Mouse (Mus musculus) intestine, postnatal 0 days (tissue): ENCODE data around the gene Cox16. TPM values are rescaled to one million over a fixed set of nuclear protein-coding genes. Genes with fewer than 3 reads are reported as not detected.

Experiments used
- ATAC-seq: fragments of 200-750 bp; cut with Nextera tagmentation; 2 replicates; pipeline ENCODE4 v1.8.0; 2017; ENCODE audit warnings: mild to moderate bottlenecking, moderate TSS enrichment, moderate library complexity
- H3K27ac ChIP-seq: fragments of 300-500 bp; sonication (generic); 2 replicates; pipeline ENCODE4 v1.5.1; 2014; ENCODE audit warnings: mild to moderate bottlenecking, low read depth, low read length, moderate library complexity
- H3K27me3 ChIP-seq: fragments of 300-500 bp; sonication (generic); replicated peaks from 2 replicates; pipeline ENCODE4 v1.6.1; 2014; ENCODE audit warnings: low read length, mixed read lengths; ENCODE audit not compliant: control insufficient read depth, insufficient read depth
- H3K36me3 ChIP-seq: fragments of 300-500 bp; sonication (generic); 2 replicates; pipeline ENCODE4 v1.6.1; 2014; ENCODE audit warnings: mild to moderate bottlenecking, moderate library complexity; ENCODE audit not compliant: control insufficient read depth, insufficient read depth
- H3K4me1 ChIP-seq: fragments of 300-500 bp; sonication (generic); replicated peaks from 2 replicates; pipeline ENCODE4 v1.6.1; 2014; ENCODE audit warnings: antibody characterized with exemption, low read length, mixed read lengths; ENCODE audit not compliant: control insufficient read depth, insufficient read depth
- H3K4me2 ChIP-seq: fragments of 300-500 bp; sonication (generic); replicated peaks from 2 replicates; pipeline ENCODE4 v1.6.1; 2014; ENCODE audit warnings: low read depth, mild to moderate bottlenecking, moderate library complexity
- H3K4me3 ChIP-seq: fragments of 300-500 bp; sonication (generic); 2 replicates; pipeline ENCODE4 v1.5.1; 2014; ENCODE audit warnings: low read depth, low read length
- H3K9ac ChIP-seq: fragments of 300-500 bp; sonication (generic); 2 replicates; pipeline ENCODE4 v1.6.1; 2014; ENCODE audit warnings: mild to moderate bottlenecking, low read depth, low read length
- H3K9me3 ChIP-seq: fragments of 300-500 bp; sonication (generic); 2 replicates; pipeline ENCODE4 v1.6.1; 2016; ENCODE audit warnings: mixed run types; ENCODE audit not compliant: control insufficient read depth
- CTCF ChIP-seq: sonication (generic); IDR thresholded peaks from 2 replicates; pipeline ENCODE4 v1.5.1; 2016; ENCODE audit warnings: low read depth, mild to moderate bottlenecking, control low read depth, antibody characterized with exemption, moderate library complexity
- WGBS: fragments of 180-500 bp; shearing (Covaris S2); extraction: QIAGEN DNeasy Blood & Tissue Kit; methylation state at CpG from one replicate; pipeline ENCODE4 v1.1.7; 2014; 5-methylcytosine and 5-hydroxymethylcytosine counted together
- polyA plus RNA-seq: library from polyadenylated mRNA; unstranded; fragments of >200 nt; fragmentation: Nextera tagmentation; extraction: Ambion mirVana; gene quantifications from 2 replicates; pipeline ENCODE4 v1.2.1, GENCODE M21; 2015

Gene Cox16
- polyA plus RNA-seq, 1 experiment from 2014 or later = 187 TPM

- Histone ChIP-seq H3K27me3 (peaks cover 12% of the 10 kb centered on the region), H3K27ac (no peak overlapping the region), H3K9me3 (no peaks in the 10 kb centered on the region), H3K9ac (peak overlapping the region; percentile 50), H3K4me3 (peak overlapping the region; percentile 56), H3K4me1 (no peaks in the 10 kb centered on the region; the same call in 1 of the 2 replicates), H3K4me2 (peak overlapping the region; percentile 93), H3K36me3 (no peaks in the 10 kb centered on the region)
- TF ChIP-seq CTCF = no peak
- ATAC-seq = peak; percentile 25; the same call in 1 of the 2 replicates
- 1% methylated on average over 50 of the region's 54 CpGs for WGBS
Observed at GRCm38 (mm10) chr12:81331937-81332874, 152.7 kb downstream of the Cox16 start.

GRCm38 (mm10) chr12:81331046-81331638 lies 153.8 kb downstream of the Cox16 start:
- Histone ChIP-seq H3K36me3 (no peaks in the 10 kb centered on the region), H3K9ac (no peak overlapping the region), H3K4me1 (no peaks in the 10 kb centered on the region; the same call in 1 of the 2 replicates), H3K27me3 (peaks cover 12% of the 10 kb centered on the region), H3K27ac (no peak overlapping the region), H3K4me3 (no peak overlapping the region), H3K9me3 (no peaks in the 10 kb centered on the region), H3K4me2 (no peak overlapping the region)
- no peak for TF ChIP-seq CTCF
- WGBS = 40% methylated on average over 5 of the region's 5 CpGs
- no peak for ATAC-seq

DNA sequence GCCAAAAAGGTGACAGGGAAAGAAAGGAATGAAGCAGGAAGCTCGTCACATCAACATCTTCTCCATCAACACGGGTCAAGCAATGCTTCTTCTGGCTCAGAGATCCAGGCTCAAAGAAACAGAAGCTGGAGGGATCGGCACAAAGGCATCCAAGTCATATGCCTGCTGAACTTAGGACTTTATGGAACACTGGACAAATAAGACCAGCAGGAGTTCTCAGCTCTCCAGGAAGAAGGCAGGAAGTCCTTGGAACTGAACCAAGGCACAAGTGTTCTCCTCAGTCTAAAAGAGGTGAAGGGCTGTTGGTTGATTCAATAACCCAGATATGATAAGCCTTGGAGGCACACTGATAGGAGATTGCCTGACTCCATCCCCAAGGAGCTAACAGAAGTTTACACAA lies 159.9 kb downstream of the Cox16 start:
- H3K27me3 ChIP-seq = no peaks in the 10 kb centered on the region
- H3K27ac ChIP-seq = no peak overlapping the region
- H3K9me3 ChIP-seq = no peaks in the 10 kb centered on the region
- H3K9ac ChIP-seq = no peak overlapping the region
- no peak overlapping the region for H3K4me3 ChIP-seq
- H3K4me2 ChIP-seq = no peak overlapping the region
- no peak for TF ChIP-seq CTCF
- 80% methylated on average over 3 of the region's 3 CpGs for WGBS
- H3K36me3 ChIP-seq = no peaks in the 10 kb centered on the region
- ATAC-seq = no peak
- H3K4me1 ChIP-seq = no peaks in the 10 kb centered on the region

- H3K9ac ChIP-seq = no peak overlapping the region
- no peak for ATAC-seq
- 91% methylated on average over 3 of the region's 3 CpGs for WGBS
Observed at GRCm38 (mm10) chr12:81324116-81324515, 160.8 kb downstream of the Cox16 start.

GRCm38 (mm10) chr12:81321021-81321420 lies 163.9 kb downstream of the Cox16 start:
- Histone ChIP-seq H3K4me2 (no peak overlapping the region), H3K4me1 (no peaks in the 10 kb centered on the region), H3K27me3 (no peaks in the 10 kb centered on the region), H3K4me3 (no peak overlapping the region), H3K9ac (no peak overlapping the region), H3K36me3 (no peaks in the 10 kb centered on the region), H3K27ac (no peak overlapping the region), H3K9me3 (no peaks in the 10 kb centered on the region)
- WGBS = 63% methylated on average over 1 of the region's 1 CpGs
- no peak for TF ChIP-seq CTCF
- ATAC-seq = no peak

More at GRCm38 (mm10) chr12:81324116-81324515, 160.8 kb downstream of the Cox16 start:
- H3K4me3 ChIP-seq = no peak overlapping the region
- no peak overlapping the region for H3K27ac ChIP-seq
- TF ChIP-seq CTCF = no peak
- H3K27me3 ChIP-seq = no peaks in the 10 kb centered on the region
- no peak overlapping the region for H3K4me2 ChIP-seq
- H3K36me3 ChIP-seq = no peaks in the 10 kb centered on the region
- no peaks in the 10 kb centered on the region for H3K9me3 ChIP-seq
- H3K4me1 ChIP-seq = no peaks in the 10 kb centered on the region

GRCm38 (mm10) chr12:81317811-81318210 lies 167.1 kb downstream of the Cox16 start:
- Histone ChIP-seq H3K4me3 (no peak overlapping the region), H3K9me3 (no peaks in the 10 kb centered on the region), H3K27me3 (no peaks in the 10 kb centered on the region), H3K4me1 (no peaks in the 10 kb centered on the region), H3K36me3 (no peaks in the 10 kb centered on the region), H3K4me2 (no peak overlapping the region), H3K27ac (no peak overlapping the region), H3K9ac (no peak overlapping the region)
- WGBS = 52% methylated on average over 2 of the region's 2 CpGs
- ATAC-seq = no peak
- no peak for TF ChIP-seq CTCF
